Mouse (Mus musculus): ENCODE measurements around the gene Ott.
"Not testable (repeated sequence)": the region's sequence is repeated elsewhere in the genome, so short reads cannot be mapped to it uniquely, and the experiment has no call there.

Ott gene

GRCm38 (mm10) chrX:149073982-149074381, at the start of gene Ott:
TSS of gene Ott (plus strand) at chrX:149074282.
- DNase-seq (ENCODE audit: low spot score) = not testable (repeated sequence)

All from layer of hippocampus, adult 11-12 months (tissue).